Mouse (Mus musculus): Measurements from ENCODE around the gene Slc8a1. TPM values are rescaled to one million over a fixed set of nuclear protein-coding genes. Genes with fewer than 3 reads are reported as not detected.

The Slc8a1 gene
- polyA plus RNA-seq, 1 experiment from 2014 or later, result 84.6 TPM

- WGBS, result 76% methylated on average over 5 of the region's 5 CpGs
- H3K27ac ChIP-seq (ENCODE audit: low read length), result peak overlapping the region; percentile 1; the same call in 1 of the 2 replicates
Measured at GRCm38 (mm10) chr17:81400377-81400776, 337.8 kb downstream of the Slc8a1 start.

GRCm38 (mm10) chr17:81397434-81397833 is 340.7 kb downstream of the Slc8a1 start:
- WGBS, result 73% methylated on average over 1 of the region's 1 CpGs
- H3K9ac ChIP-seq (ENCODE audit: low read length), result no peak overlapping the region

More at GRCm38 (mm10) chr17:81400377-81400776, 337.8 kb downstream of the Slc8a1 start:
- Histone ChIP-seq H3K4me3 (ENCODE audit: low read length) (no peak overlapping the region), H3K9ac (ENCODE audit: low read length) (no peak overlapping the region), H3K27me3 (ENCODE audit: control insufficient read depth, insufficient read depth, low read length) (no peaks in the 10 kb centered on the region), H3K9me3 (replicated peaks; ENCODE audit: control insufficient read depth, low read length) (no peaks in the 10 kb centered on the region), H3K4me1 (ENCODE audit: control insufficient read depth, insufficient read depth, low read length) (peaks cover 25% of the 10 kb centered on the region), H3K4me2 (ENCODE audit: low read depth, low read length) (no peak overlapping the region), H3K36me3 (ENCODE audit: control insufficient read depth, insufficient read depth) (peaks cover 8% of the 10 kb centered on the region)
- ATAC-seq (replicated peaks; ENCODE audit: extremely low read depth, insufficient read depth, low FRiP score), result no peak

GRCm38 (mm10) chr17:81394124-81394523 is 344.1 kb downstream of the Slc8a1 start:
- no peak for ATAC-seq (replicated peaks; ENCODE audit: extremely low read depth, insufficient read depth, low FRiP score)
- Histone ChIP-seq H3K27me3 (ENCODE audit: control insufficient read depth, insufficient read depth, low read length) (no peaks in the 10 kb centered on the region), H3K4me1 (ENCODE audit: control insufficient read depth, insufficient read depth, low read length) (peaks cover 9% of the 10 kb centered on the region; the same call in 1 of the 2 replicates), H3K4me2 (ENCODE audit: low read depth, low read length) (no peak overlapping the region), H3K9ac (ENCODE audit: low read length) (no peak overlapping the region), H3K36me3 (ENCODE audit: control insufficient read depth, insufficient read depth) (peaks cover 7% of the 10 kb centered on the region; the same call in 1 of the 2 replicates), H3K27ac (ENCODE audit: low read length) (peak overlapping the region; percentile 23; the same call in 1 of the 2 replicates), H3K9me3 (replicated peaks; ENCODE audit: control insufficient read depth, low read length) (no peaks in the 10 kb centered on the region), H3K4me3 (ENCODE audit: low read length) (no peak overlapping the region)
- WGBS, result 63% methylated on average over 2 of the region's 2 CpGs

More at GRCm38 (mm10) chr17:81397434-81397833, 340.7 kb downstream of the Slc8a1 start:
- ATAC-seq (replicated peaks; ENCODE audit: extremely low read depth, insufficient read depth, low FRiP score), result no peak
- Histone ChIP-seq H3K27me3 (ENCODE audit: control insufficient read depth, insufficient read depth, low read length) (no peaks in the 10 kb centered on the region), H3K36me3 (ENCODE audit: control insufficient read depth, insufficient read depth) (peaks cover 10% of the 10 kb centered on the region), H3K4me1 (ENCODE audit: control insufficient read depth, insufficient read depth, low read length) (peaks cover 16% of the 10 kb centered on the region), H3K27ac (ENCODE audit: low read length) (no peak overlapping the region), H3K4me3 (ENCODE audit: low read length) (no peak overlapping the region), H3K4me2 (ENCODE audit: low read depth, low read length) (no peak overlapping the region), H3K9me3 (replicated peaks; ENCODE audit: control insufficient read depth, low read length) (no peaks in the 10 kb centered on the region)

GRCm38 (mm10) chr17:81393040-81393439 is 345.1 kb downstream of the Slc8a1 start:
- WGBS, result 68% methylated on average over 4 of the region's 4 CpGs
- peaks cover 14% of the 10 kb centered on the region for H3K36me3 ChIP-seq (ENCODE audit: control insufficient read depth, insufficient read depth)
- no peak for ATAC-seq (replicated peaks; ENCODE audit: extremely low read depth, insufficient read depth, low FRiP score)

GRCm38 (mm10) chr17:81391478-81391877 is 346.7 kb downstream of the Slc8a1 start:
- no peak for ATAC-seq (replicated peaks; ENCODE audit: extremely low read depth, insufficient read depth, low FRiP score)
- H3K27ac ChIP-seq (ENCODE audit: low read length), result no peak overlapping the region
- H3K27me3 ChIP-seq (ENCODE audit: control insufficient read depth, insufficient read depth, low read length), result no peaks in the 10 kb centered on the region
- no peaks in the 10 kb centered on the region for H3K9me3 ChIP-seq (replicated peaks; ENCODE audit: control insufficient read depth, low read length)
- no peak overlapping the region for H3K9ac ChIP-seq (ENCODE audit: low read length)
- H3K4me2 ChIP-seq (ENCODE audit: low read depth, low read length), result no peak overlapping the region
- peaks cover 19% of the 10 kb centered on the region for H3K36me3 ChIP-seq (ENCODE audit: control insufficient read depth, insufficient read depth)
- no peak overlapping the region for H3K4me3 ChIP-seq (ENCODE audit: low read length)
- WGBS, result 86% methylated on average over 7 of the region's 7 CpGs
- peaks cover 17% of the 10 kb centered on the region for H3K4me1 ChIP-seq (ENCODE audit: control insufficient read depth, insufficient read depth, low read length)

More at GRCm38 (mm10) chr17:81393040-81393439, 345.1 kb downstream of the Slc8a1 start:
- Histone ChIP-seq H3K27me3 (ENCODE audit: control insufficient read depth, insufficient read depth, low read length) (no peaks in the 10 kb centered on the region), H3K4me1 (ENCODE audit: control insufficient read depth, insufficient read depth, low read length) (peaks cover 14% of the 10 kb centered on the region), H3K4me3 (ENCODE audit: low read length) (no peak overlapping the region), H3K27ac (ENCODE audit: low read length) (no peak overlapping the region), H3K9ac (ENCODE audit: low read length) (no peak overlapping the region), H3K4me2 (ENCODE audit: low read depth, low read length) (no peak overlapping the region), H3K9me3 (replicated peaks; ENCODE audit: control insufficient read depth, low read length) (no peaks in the 10 kb centered on the region)

- Histone ChIP-seq H3K4me2 (ENCODE audit: low read depth, low read length) (no peak overlapping the region), H3K9me3 (replicated peaks; ENCODE audit: control insufficient read depth, low read length) (no peaks in the 10 kb centered on the region), H3K27me3 (ENCODE audit: control insufficient read depth, insufficient read depth, low read length) (no peaks in the 10 kb centered on the region), H3K36me3 (ENCODE audit: control insufficient read depth, insufficient read depth) (peaks cover 19% of the 10 kb centered on the region), H3K4me1 (ENCODE audit: control insufficient read depth, insufficient read depth, low read length) (peaks cover 17% of the 10 kb centered on the region), H3K4me3 (ENCODE audit: low read length) (no peak overlapping the region), H3K9ac (ENCODE audit: low read length) (no peak overlapping the region), H3K27ac (ENCODE audit: low read length) (no peak overlapping the region)
- no peak for ATAC-seq (replicated peaks; ENCODE audit: extremely low read depth, insufficient read depth, low FRiP score)
- WGBS, result 59% methylated on average over 3 of the region's 3 CpGs
Measured at GRCm38 (mm10) chr17:81390790-81391189, 347.4 kb downstream of the Slc8a1 start.

- H3K36me3 ChIP-seq (ENCODE audit: control insufficient read depth, insufficient read depth), result peaks cover 21% of the 10 kb centered on the region
- WGBS, result 72% methylated on average over 2 of the region's 2 CpGs
- no peak overlapping the region for H3K4me3 ChIP-seq (ENCODE audit: low read length)
- no peak overlapping the region for H3K27ac ChIP-seq (ENCODE audit: low read length)
- H3K4me2 ChIP-seq (ENCODE audit: low read depth, low read length), result no peak overlapping the region
- ATAC-seq (replicated peaks; ENCODE audit: extremely low read depth, insufficient read depth, low FRiP score), result no peak
- H3K4me1 ChIP-seq (ENCODE audit: control insufficient read depth, insufficient read depth, low read length), result peaks cover 13% of the 10 kb centered on the region; the same call in 1 of the 2 replicates
- H3K9me3 ChIP-seq (replicated peaks; ENCODE audit: control insufficient read depth, low read length), result no peaks in the 10 kb centered on the region
- no peak overlapping the region for H3K9ac ChIP-seq (ENCODE audit: low read length)
- no peaks in the 10 kb centered on the region for H3K27me3 ChIP-seq (ENCODE audit: control insufficient read depth, insufficient read depth, low read length)
Measured at GRCm38 (mm10) chr17:81386118-81386517, 352.1 kb downstream of the Slc8a1 start.

- Histone ChIP-seq H3K4me1 (ENCODE audit: control insufficient read depth, insufficient read depth, low read length) (peaks cover 15% of the 10 kb centered on the region; the same call in 1 of the 2 replicates), H3K9ac (ENCODE audit: low read length) (no peak overlapping the region), H3K4me2 (ENCODE audit: low read depth, low read length) (no peak overlapping the region), H3K9me3 (replicated peaks; ENCODE audit: control insufficient read depth, low read length) (no peaks in the 10 kb centered on the region), H3K27ac (ENCODE audit: low read length) (no peak overlapping the region), H3K4me3 (ENCODE audit: low read length) (no peak overlapping the region), H3K36me3 (ENCODE audit: control insufficient read depth, insufficient read depth) (peaks cover 21% of the 10 kb centered on the region), H3K27me3 (ENCODE audit: control insufficient read depth, insufficient read depth, low read length) (no peaks in the 10 kb centered on the region)
- 84% methylated on average over 5 of the region's 5 CpGs for WGBS
- no peak for ATAC-seq (replicated peaks; ENCODE audit: extremely low read depth, insufficient read depth, low FRiP score)
Measured at GRCm38 (mm10) chr17:81385476-81385875, 352.7 kb downstream of the Slc8a1 start.

- 92% methylated on average over 4 of the region's 4 CpGs for WGBS
- no peak overlapping the region for H3K4me2 ChIP-seq (ENCODE audit: low read depth, low read length)
- peaks cover 19% of the 10 kb centered on the region for H3K36me3 ChIP-seq (ENCODE audit: control insufficient read depth, insufficient read depth)
- H3K9ac ChIP-seq (ENCODE audit: low read length), result no peak overlapping the region
- H3K9me3 ChIP-seq (replicated peaks; ENCODE audit: control insufficient read depth, low read length), result no peaks in the 10 kb centered on the region
- no peak overlapping the region for H3K27ac ChIP-seq (ENCODE audit: low read length)
- no peak overlapping the region for H3K4me3 ChIP-seq (ENCODE audit: low read length)
- no peak for ATAC-seq (replicated peaks; ENCODE audit: extremely low read depth, insufficient read depth, low FRiP score)
- peaks cover 11% of the 10 kb centered on the region; the same call in 1 of the 2 replicates for H3K4me1 ChIP-seq (ENCODE audit: control insufficient read depth, insufficient read depth, low read length)
- no peaks in the 10 kb centered on the region for H3K27me3 ChIP-seq (ENCODE audit: control insufficient read depth, insufficient read depth, low read length)
Measured at GRCm38 (mm10) chr17:81383461-81383860, 354.7 kb downstream of the Slc8a1 start.

Measured in heart, embryonic 16.5 days (tissue).